In the genomic region with DNA sequence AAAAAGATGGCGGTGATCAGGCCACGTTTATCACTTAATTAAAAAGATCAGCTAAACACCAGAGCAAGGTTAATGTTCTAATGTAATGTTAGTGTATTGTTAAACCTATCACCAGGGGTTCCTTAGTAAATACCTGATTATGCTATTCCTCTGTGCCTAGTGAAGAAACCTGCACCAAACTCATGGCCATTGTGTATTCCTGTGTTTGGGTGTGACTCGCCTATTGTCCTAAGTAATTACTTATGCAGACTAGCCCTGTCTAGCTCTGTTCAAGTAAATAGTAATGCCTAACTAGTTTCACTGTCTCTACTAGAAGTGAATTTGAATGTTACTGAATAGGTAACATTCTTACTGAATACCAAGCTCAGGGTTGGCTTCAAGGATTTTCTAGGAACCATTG, we compare ENCODE assay signal across 24 mouse cellular contexts.
"Had no signal": no experiment of that assay in that cellular context is flagged by ENCODE, and none has a peak within 500 bp of the region (broad histone marks: within the 10 kb centered on the region; RNA-seq: fewer than 3 reads in every experiment).

No protein-coding gene starts in this region.

- H3K4me3 ChIP-seq: embryonic facial prominence, embryonic 10.5 days; embryonic facial prominence, embryonic 12.5 days; embryonic facial prominence, embryonic 13.5 days; embryonic facial prominence, embryonic 15.5 days; erythroblast, embryonic 14.5 days; forebrain, embryonic 10.5 days; forebrain, embryonic 12.5 days; forebrain, embryonic 13.5 days; forebrain, embryonic 15.5 days; gastrocnemius, adult 2 months; heart, adult 2 months; heart, embryonic 10.5 days had no signal

- H3K4me1 ChIP-seq: embryonic facial prominence, embryonic 10.5 days; embryonic facial prominence, embryonic 12.5 days; embryonic facial prominence, embryonic 13.5 days; embryonic facial prominence, embryonic 15.5 days; forebrain, embryonic 10.5 days; forebrain, embryonic 12.5 days; forebrain, embryonic 13.5 days; forebrain, embryonic 15.5 days; heart, embryonic 10.5 days had no signal

- H3K9me3 ChIP-seq: embryonic facial prominence, embryonic 10.5 days; embryonic facial prominence, embryonic 12.5 days; embryonic facial prominence, embryonic 13.5 days; embryonic facial prominence, embryonic 15.5 days; forebrain, embryonic 10.5 days; forebrain, embryonic 12.5 days; forebrain, embryonic 13.5 days; forebrain, embryonic 15.5 days; heart, embryonic 10.5 days had no signal

- H3K9ac ChIP-seq: embryonic facial prominence, embryonic 12.5 days; embryonic facial prominence, embryonic 13.5 days; embryonic facial prominence, embryonic 15.5 days; forebrain, embryonic 12.5 days; forebrain, embryonic 13.5 days; forebrain, embryonic 15.5 days; forebrain, postnatal 0 days had no signal

- DNase-seq: cerebellum, postnatal 10 days; cerebellum, postnatal 14 days; cerebellum, postnatal 25 days; cerebellum, postnatal 36 days; embryo, embryonic 11 days; forebrain, postnatal 0 days; gastrocnemius, adult 2 months; gastrocnemius, postnatal 10 days; gastrocnemius, postnatal 14 days; gastrocnemius, postnatal 25 days; gastrocnemius, postnatal 36 days; heart, adult 11 months; heart, adult 18-20 months; heart, adult 2 months had no signal

- H3K27ac ChIP-seq: embryonic facial prominence, embryonic 10.5 days; embryonic facial prominence, embryonic 12.5 days; embryonic facial prominence, embryonic 13.5 days; embryonic facial prominence, embryonic 15.5 days; forebrain, embryonic 10.5 days; forebrain, embryonic 12.5 days; forebrain, embryonic 13.5 days; forebrain, embryonic 15.5 days; gastrocnemius, adult 2 months; heart, adult 2 months; heart, embryonic 10.5 days had no signal

- H3K36me3 ChIP-seq: embryonic facial prominence, embryonic 10.5 days; embryonic facial prominence, embryonic 12.5 days; embryonic facial prominence, embryonic 13.5 days; embryonic facial prominence, embryonic 15.5 days; forebrain, embryonic 10.5 days; forebrain, embryonic 12.5 days; forebrain, embryonic 15.5 days; heart, embryonic 10.5 days had no signal
